Mouse (Mus musculus): ENCODE measurements around the gene Lamtor2.
"Not testable (repeated sequence)": the region's sequence is repeated elsewhere in the genome, so short reads cannot be mapped to it uniquely, and the experiment has no call there.

Lamtor2 gene

DNA sequence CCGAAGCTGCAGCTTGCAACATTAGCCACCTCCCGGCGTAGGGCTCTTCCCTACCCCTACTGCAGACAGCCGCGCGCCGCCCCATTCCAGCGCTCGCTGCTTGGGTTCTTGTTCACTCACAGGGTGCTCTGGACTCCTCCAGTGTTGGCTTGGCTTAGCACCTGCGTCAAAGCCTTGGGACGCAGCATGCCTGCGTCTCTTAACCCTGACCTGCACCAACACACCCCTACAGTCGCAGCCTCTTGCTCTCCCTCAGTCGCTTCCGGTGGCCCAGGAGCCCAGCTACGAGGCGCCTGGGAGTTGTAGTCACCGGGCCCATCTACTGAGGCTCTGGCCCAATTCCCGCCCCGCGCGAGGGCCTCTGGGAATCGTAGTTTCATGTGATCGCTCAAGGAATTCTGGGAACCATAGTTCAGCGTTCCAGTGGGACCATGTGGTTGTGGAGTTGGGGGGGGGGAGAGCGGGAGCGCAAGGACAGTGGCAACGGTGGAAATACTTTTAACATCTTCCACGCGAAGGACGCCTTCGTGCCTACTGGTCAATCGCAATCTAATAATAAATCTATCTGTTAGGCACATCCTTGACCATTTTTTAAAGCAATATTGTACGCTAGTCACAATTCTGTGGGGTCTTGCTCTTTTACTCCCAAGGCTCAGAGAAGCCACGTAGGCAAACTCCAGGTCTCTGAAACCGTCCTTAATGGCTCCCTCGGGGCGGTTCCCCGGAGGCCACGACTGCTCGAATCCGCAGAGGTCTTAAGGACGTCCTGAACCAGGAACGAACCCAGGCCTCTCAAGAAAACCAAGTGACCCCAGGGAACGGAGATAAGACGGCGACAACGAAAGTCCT lies at the start of gene Lamtor2:
Lamtor2 (minus strand) TSS at position 399 of the 849 bp plus-strand sequence.
- DNase-seq (ENCODE audit: low spot score), result peak; percentile 97

DNA sequence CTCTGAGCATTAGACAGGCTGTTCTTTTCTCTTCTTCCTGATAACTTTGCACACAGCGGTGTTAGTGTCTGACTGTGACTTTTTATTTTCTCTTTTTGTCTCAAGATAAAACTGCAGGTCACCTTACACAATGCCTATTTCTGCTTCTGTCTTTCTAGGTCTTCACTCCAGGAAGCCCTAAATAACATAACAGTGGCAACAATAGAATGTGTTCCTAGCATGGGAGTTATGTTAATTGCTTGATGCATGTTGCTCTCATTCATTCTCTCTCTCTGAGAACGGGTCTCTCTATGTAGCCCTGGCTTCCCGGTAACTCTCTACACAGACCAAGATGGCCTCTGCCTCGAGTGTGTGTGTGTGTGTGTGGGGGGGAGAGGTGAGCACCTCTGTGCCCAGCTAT lies 49.6 kb upstream of the Lamtor2 start:
- no peak for DNase-seq (ENCODE audit: low spot score)

DNA sequence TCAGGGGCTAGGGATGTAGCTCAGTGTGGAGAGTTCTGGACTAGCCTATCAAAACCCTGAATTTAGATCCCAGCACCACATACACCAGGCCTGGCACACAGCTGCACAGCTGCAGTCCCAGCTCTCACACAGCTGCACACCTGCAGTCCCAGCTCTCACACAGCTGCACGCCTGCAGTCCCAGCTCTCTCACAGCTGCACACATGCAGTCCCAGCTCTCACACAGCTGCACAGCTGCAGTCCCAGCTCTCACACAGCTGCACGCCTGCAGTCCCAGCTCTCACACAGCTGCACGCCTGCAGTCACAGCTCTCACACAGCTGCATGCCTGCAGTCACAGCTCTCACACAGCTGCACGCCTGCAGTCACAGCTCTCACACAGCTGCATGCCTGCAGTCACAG lies 43.7 kb upstream of the Lamtor2 start:
- DNase-seq (ENCODE audit: low spot score), result not testable (repeated sequence)

DNA sequence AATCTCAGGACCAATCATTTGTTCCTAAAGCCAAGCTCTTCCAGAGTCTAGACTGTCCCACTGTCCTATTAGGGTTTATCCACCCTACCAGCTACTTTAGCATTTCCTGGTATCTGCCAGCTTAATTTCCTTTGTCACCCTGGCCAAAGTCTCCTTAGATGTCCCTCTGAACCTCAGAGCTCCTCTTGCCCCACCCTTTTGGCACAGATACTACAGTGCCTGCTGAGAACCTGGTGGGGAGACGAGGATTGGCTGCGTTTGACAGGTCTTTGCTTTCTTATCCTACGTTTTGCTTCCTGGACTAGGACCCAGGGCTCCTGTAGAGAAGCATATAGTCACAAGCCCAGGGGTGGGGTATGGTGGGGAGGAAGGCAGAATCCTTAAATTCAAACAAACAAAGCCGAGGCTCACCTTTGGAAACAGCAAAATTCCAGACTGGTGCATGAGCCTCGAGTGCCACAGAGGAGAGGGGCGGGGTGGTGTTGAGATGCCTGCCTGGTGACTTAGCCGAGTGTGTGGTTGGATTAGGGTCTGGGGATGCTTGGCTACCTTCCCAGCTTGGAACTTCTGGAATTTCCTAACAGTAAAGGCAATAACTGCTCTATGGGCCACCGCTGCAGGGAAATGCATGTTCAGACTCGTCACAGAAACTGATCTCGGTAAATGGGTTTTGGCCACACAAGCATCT lies 41.2 kb upstream of the Lamtor2 start:
- no peak for DNase-seq (ENCODE audit: low spot score)

DNA sequence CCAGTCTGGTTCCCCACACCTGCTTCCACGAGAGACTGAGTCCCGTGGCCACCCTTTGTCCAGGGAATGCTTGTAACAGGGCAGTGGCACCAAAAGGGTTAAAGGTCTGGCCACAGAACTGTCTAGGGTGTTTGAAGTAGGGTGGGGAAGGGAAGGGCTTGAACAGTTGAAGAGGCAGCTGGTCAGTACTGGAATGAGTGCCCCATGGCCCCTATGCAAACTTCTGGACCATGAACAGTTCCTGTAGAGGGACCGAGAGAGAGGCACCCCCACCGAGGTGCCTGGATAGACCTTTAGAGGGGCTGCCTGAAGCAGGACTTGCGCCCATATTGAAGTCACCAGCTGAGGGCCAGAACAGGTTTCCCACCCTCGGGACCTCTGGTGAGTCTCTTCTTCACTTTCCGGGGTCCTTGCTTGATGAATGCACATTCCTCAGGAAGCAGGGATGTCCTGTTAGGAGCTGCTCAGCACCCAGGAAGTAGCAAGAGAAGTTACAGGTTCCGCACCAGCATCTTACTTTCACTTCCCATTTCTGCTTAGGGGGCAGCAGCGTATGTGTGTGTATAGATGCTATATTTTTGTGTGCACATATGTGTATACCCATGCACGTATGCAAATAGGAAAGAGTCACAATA lies 40.2 kb upstream of the Lamtor2 start:
- no peak for DNase-seq (ENCODE audit: low spot score)

DNA sequence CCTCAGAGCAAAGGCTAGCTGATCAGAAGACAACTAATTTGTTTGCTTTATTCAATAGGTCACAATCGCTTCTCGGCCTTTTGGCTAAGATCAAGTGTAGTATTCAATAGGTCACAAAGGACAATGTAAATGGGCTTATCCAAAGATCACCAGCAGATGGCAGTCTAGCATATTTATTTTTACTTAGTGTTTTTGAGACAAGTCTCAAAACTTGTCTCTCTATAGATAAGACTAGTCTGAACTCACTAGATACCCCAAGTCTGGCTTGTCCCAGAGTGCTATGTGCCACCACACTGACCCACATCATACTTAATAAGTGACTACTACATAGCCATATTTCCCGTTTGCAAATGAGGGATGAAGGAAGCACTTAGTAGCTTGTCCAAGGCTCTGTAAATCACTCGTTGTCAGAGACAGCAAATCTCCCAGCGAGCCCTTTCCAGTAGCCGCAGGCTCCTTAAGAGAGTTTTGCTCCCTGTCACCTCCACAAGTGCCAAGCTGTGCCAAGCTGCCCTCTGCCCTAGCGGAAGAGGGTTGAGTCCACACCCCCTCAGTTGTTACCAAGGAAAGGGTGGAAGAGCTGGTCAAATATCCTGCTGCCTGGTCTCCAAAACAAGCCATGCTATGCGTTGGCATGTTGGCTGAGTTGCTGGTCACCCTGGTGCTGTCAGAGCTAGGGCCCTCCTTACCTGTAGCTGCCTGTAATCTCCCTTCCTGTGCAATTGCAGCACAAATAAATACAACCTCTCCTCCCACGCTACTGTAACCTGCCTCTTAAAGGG lies 39.3 kb upstream of the Lamtor2 start:
- peak; percentile 31 for DNase-seq (ENCODE audit: low spot score)

DNA sequence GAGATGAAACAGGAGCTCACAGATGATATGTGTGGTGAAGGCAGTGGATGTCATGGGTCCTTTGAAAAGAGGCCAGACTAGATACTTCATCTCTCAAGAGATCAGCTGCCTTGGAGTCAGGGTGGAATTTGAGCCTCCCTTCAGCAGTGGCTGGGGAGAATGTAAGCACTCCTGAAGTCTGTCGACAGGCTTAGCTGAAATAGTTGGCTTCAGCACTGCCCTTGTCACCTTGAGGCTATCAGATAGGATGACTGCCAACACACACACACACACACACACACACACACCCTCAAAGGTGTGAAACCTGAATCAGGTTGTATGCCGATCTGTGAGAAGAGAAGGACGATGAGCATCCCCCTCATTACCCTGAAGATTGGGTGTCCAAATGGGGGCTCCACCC lies 38.2 kb upstream of the Lamtor2 start:
- no peak for DNase-seq (ENCODE audit: low spot score)

DNA sequence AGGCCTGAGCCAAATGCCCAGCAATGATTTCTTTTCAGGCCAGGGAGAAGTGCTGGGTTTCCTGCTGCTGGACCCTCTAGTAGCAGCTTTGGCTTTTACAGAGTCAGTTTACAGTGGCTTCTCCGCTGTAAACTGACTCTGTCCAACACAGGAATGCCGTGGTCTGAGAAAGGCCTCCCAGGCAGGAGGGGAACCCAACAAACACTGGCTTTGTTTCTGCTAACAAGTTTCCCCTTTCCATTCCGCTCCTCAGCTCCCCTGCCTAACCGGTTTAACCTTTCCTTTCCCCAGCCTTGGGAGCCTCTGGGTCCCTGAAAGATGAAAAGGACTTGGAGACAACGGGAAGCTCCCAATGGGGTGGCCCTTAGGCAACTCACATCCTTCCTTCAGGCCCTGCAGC lies 37.4 kb upstream of the Lamtor2 start:
- no peak for DNase-seq (ENCODE audit: low spot score)

DNA sequence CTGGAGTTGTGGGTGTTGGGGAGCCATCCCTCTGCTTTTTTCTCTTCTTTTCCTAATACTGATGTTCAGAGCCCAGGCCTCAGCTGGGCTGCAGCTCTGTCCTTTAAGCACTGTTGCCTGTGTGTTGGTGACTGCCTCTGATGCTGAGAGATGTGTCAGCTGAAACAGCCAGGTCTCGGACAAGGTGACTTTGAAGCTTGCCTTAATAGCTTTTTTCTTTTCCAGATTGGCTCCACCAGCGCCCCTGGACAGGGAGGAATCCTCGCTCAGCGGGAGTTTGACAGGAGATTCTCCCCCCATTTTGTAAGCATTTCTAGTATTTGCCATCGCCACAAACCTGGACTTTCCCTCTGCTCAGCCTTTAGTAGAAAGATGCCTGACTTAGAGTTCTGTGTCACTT lies 33.8 kb upstream of the Lamtor2 start:
- DNase-seq (ENCODE audit: low spot score), result no peak

DNA sequence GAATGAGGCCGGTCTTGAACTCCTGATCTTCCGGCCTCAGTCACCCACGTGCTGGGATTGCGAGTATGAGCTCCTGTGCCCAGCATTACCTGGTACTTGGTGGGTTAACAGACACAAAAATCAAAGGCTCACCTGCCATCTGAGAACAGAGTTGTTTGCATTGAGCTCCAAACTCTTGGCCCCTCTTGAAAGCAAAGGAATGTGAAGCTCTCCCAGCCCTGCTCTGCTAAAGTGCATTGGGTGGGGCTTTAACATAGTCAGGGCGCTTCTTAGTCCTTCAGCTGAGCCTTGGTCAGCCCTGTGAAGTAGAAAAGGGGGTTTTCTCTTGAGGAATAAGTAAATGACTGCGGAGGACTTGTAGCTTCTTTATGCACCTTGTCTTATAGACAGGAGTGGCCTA lies 32.9 kb upstream of the Lamtor2 start:
- no peak for DNase-seq (ENCODE audit: low spot score)

DNA sequence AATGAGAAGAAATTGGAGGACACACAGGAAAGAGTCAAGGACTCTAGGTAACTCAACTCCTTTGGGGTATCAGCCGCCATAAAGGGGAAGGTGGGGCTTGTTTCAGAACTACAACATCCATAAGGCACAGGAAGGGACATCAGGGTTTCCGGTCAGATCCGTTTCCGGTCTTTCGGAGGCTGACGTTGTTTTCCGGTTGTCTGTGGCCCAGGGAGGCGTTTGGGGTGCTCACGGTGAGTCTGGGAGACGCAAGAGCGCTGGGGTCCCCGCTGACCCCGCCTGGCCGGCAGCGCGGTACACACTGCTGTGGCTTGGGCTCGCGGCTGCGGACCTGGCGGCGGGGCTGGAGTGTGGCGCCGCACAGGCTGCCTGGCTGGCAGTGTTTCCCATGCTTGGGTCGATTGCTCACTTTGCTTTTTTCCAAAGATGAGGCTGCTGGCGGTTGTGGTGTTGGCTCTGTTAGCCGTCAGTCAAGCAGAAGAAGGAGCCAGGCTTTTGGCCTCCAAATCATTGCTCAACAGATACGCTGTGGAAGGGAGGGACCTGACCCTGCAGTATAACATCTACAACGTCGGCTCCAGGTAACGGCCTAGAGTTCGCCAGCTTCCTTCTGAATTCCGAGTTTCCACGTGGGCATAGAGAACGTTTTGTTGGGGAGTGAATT lies 26.7 kb upstream of the Lamtor2 start:
- DNase-seq (ENCODE audit: low spot score), result peak; percentile 72

DNA sequence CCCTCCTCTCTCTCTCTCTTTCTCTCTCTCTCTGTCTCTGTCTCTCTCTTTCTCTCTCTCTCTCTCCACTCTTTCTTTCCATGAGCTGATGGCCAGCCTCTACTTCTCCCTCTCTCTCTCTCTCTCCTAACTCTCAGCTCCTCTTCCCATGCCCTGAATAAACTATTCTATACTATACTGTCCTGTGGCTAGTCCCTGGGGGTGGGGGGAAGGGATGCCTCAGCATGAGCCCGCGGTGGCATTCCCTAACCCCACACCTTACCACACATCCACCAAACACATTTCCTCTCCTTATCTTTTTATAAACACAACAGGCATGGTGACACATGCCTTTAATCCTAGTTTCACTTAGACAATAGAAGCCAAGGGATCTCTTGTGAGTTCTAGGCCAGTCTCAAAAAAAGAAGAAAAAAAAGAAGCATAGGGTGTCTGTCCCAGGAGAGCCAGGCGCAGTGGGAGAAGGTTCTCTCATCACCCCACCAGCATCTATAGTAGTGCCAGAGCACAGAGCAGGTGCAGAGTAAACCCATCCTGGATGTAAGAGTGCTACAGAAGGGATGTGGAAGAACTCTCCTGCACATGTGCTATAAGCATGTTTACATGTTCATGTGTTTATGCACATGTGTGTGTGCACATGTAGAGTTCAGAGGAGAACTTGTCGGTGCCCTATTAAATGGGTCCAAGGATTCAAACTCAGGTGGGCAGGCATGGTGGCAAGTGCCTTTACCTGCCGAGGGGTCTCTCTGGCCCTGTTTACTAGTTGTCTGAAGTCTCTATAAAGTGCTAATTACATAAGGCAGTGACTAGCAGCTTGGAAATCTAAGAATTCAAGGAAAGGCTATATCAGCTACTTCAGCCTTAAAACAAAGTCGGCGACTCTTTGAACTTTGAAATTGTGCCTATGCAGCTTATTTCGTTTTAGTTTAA lies 25.9 kb upstream of the Lamtor2 start:
- no peak for DNase-seq (ENCODE audit: low spot score)

DNA sequence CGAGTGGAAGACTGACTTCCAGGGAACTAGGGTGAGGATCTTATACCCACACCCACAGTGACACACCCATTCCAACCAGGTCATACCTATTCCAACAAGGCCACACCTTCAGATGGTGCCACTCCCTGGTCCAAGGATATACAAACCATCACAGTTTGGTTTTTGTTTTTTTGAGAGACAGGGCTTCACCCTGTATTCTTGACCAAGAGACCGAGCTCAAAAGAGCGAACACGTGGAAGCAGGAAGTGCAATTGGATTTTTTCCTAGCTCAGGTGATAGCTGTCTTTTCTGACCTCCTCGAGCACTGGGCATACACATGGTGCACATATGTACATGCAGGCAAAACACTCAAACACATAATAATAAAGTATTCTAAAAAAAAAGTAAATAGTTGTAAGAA lies 25.0 kb upstream of the Lamtor2 start:
- DNase-seq (ENCODE audit: low spot score), result not testable (repeated sequence)

DNA sequence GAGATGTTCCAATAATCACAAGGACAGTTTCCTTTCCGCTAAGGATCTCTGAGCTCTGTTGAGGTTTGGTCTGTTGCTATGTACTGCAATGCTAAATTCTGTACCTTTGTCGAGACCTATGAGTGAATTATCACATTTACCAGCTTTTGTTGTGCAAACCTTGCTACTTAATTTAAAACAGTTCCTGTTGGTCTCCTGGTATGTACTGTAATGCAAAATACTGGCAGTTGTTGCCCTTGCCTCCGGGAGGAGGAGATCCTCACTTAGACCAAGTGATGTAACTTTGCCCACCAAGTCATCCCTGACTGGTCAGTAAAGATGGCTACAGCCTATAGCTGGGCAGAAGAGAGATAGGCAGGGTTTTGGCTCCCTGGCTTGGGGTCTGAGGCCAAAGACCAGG lies 22.7 kb upstream of the Lamtor2 start, which contains the start of gene Ssr2:
Ssr2 (plus strand) TSS at position 337 of the 400 bp plus-strand sequence.
- DNase-seq (ENCODE audit: low spot score), result no peak

DNA sequence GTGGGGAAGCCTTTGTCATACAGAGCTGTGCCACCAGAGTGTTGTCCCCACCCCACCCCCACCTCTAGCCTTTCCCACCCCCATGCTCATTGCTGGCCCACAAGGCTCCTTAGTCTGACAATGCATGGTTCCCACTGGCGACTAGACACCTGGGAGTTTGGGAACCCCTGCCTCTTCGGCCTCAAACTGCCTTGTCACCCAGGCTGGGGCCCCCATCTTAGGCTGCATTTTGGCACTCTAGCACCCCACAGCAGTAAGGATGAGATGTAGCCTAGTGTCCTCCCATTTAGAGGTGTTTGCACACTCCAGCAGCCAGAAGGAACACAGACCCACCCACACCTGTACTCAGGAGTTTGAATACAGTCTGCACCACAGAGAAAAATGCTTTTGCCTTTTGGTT lies 20.9 kb upstream of the Lamtor2 start:
- DNase-seq (ENCODE audit: low spot score), result no peak

DNA sequence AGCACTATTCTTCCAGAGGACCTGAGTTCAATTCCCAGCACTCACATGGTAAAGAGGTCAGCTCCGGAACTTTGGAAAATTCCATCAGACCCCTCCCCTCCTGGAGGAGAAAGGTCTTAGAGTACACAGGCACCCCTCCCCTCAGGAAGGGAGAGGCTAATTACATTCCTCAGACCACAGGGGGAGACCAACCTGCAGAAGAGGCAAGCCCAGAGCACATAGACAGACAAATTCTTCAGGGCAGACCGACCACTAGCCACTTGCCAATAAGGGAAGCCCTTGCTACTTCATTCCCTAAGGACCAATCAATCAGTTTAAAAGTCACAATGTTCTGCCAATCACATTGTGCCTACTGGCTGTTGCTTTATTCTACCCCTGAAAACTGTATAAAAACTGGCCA lies 20.0 kb upstream of the Lamtor2 start:
- no peak for DNase-seq (ENCODE audit: low spot score)

DNA sequence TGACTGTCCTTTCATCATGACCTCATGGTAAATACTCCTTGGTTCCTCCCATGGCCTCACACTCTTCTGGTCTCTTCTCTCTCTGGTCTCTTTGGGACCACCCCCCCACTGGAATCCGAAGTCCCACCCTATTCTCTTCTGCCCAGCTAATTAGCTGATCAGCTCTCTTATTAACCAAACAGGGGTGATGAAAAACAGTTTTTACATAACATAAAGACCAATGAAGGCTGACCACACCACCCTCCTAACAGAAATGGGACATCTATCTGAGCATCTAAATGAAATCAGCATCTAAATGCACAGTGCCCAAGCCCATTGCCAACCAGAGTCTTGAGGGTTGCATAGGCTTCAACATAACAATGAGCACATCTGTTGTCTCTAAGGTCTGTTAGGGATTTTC lies 19.0 kb upstream of the Lamtor2 start:
- no peak for DNase-seq (ENCODE audit: low spot score)

DNA sequence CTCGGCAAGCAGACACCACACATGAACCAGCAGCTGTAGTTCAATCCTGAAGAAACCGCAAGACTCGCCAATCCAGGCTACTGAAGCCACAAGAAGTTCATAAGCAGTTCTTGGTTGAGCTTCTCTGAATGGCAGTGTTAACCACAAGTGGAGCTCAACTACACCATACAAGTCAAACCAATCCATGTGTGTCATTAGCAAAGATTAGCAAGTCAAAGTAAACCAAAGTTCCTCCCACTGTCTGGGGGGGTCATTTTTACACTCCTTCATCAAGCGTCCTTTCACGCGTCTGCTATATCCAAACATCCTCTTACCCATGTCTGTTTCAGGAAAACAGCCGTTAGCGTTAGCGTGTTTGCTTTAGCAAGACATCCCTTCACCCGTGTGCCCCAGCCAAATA lies 17.5 kb upstream of the Lamtor2 start:
- DNase-seq (ENCODE audit: low spot score), result no peak

DNA sequence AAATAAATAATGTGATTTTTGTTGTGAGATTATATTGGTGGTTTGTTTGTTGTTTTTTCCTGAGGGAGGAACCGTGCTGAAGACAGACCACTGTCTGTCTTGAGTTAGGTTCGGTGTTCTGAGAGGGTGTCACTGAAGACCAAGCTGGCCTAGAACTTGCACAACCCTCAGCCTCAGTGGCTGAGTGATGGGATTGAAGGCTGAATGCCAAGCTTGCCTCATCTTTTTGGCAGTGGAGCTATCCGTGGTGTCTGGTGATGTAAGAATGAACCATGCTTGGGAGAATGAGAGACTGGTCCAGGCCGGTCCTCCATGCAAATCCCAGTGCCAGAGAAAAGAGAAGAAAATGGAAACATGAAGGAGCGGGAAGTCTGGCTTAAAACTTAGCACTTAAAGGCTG lies 16.8 kb upstream of the Lamtor2 start:
- DNase-seq (ENCODE audit: low spot score), result no peak

DNA sequence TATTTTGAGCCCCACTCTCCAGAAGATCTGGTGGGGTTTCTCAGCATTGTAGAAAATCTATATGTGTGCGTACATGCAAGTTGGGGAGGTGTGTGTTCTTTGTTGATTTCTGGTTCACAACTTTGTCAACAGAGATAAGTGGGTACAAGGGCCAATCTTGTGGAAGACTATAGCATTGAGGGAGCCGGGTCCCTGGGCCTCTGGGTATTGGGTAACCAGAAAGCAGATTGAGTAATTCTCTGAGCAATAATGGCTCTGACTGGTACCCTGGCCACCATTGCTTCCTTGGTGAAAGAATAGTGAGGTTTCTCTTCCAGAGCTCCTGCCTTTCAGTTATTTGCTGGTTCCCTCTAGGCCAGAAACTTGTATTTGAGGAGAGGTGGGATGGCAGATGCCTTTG lies 16.2 kb upstream of the Lamtor2 start:
- DNase-seq (ENCODE audit: low spot score), result no peak

DNA sequence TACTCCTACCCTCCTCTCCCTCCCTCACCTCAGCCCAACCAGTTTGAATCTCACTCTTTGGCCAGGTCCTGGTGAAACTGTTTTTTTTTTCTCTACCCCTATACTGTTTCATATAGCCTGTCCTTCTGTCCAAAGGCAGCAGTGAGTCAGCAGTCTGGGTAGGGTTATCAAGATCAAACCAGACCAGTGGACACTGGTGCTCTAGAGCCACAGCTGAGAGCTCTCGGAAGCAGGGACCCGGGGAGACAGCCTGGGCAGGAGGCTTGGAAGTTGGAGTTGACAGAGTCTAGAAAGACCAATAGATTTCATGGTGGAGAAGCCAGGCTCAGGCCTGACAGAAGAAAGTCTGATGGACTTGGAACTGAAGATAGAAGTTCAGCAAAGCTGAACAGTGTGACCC lies 15.7 kb upstream of the Lamtor2 start:
- DNase-seq (ENCODE audit: low spot score), result no peak
